Mouse (Mus musculus): ENCODE measurements at regions not wholly inside any gene's neighbourhood (a gene's known extent, or its start where the extent isn't known, plus 50 kb on each side); places are given as distances from the start of the nearest gene placed in this dataset.

- no peak for ATAC-seq (replicated peaks; ENCODE audit: poor library complexity, severe bottlenecking)
These were observed 274.2 kb upstream of the Tet2 start for GRCm38 (mm10) chr3:133818966-133819700.

GRCm38 (mm10) chr3:133833739-133834391 is 288.9 kb upstream of the Tet2 start:
- no peak for ATAC-seq (replicated peaks; ENCODE audit: poor library complexity, severe bottlenecking)

- ATAC-seq (replicated peaks; ENCODE audit: poor library complexity, severe bottlenecking), result no peak
These were observed 289.5 kb upstream of the Tet2 start for GRCm38 (mm10) chr3:133834459-133834858.

- no peak for ATAC-seq (replicated peaks; ENCODE audit: poor library complexity, severe bottlenecking)
These were observed 301.4 kb upstream of the Tet2 start for GRCm38 (mm10) chr3:133846301-133846700.

- no peak for ATAC-seq (replicated peaks; ENCODE audit: poor library complexity, severe bottlenecking)
These were observed 329.4 kb upstream of the Tet2 start for GRCm38 (mm10) chr3:133874383-133874782.

- peak; percentile 82; the same call in 1 of the 2 replicates for ATAC-seq (replicated peaks; ENCODE audit: poor library complexity, severe bottlenecking)
These were observed 331.6 kb upstream of the Tet2 start for GRCm38 (mm10) chr3:133876439-133877072.

- no peak; the same call in 1 of the 2 replicates for ATAC-seq (replicated peaks; ENCODE audit: poor library complexity, severe bottlenecking)
These were observed 332.4 kb upstream of the Tet2 start for GRCm38 (mm10) chr3:133877310-133877709.

- no peak for ATAC-seq (replicated peaks; ENCODE audit: poor library complexity, severe bottlenecking)
These were observed 335.7 kb upstream of the Tet2 start for GRCm38 (mm10) chr3:133880626-133881025.

- ATAC-seq (replicated peaks; ENCODE audit: poor library complexity, severe bottlenecking), result no peak
These were observed 334.4 kb upstream of the Cxxc4 start for GRCm38 (mm10) chr3:133901931-133902330.

- no peak for ATAC-seq (replicated peaks; ENCODE audit: poor library complexity, severe bottlenecking)
These were observed 314.1 kb upstream of the Cxxc4 start for GRCm38 (mm10) chr3:133922200-133922599.

- ATAC-seq (replicated peaks; ENCODE audit: poor library complexity, severe bottlenecking), result no peak
These were observed 271.0 kb upstream of the Cxxc4 start for GRCm38 (mm10) chr3:133965322-133965721.

- ATAC-seq (replicated peaks; ENCODE audit: poor library complexity, severe bottlenecking), result no peak
These were observed 268.1 kb upstream of the Cxxc4 start for GRCm38 (mm10) chr3:133968176-133968575.

- no peak for ATAC-seq (replicated peaks; ENCODE audit: poor library complexity, severe bottlenecking)
These were observed 263.5 kb upstream of the Cxxc4 start for GRCm38 (mm10) chr3:133972774-133973173.

GRCm38 (mm10) chr3:133987681-133988080 is 248.6 kb upstream of the Cxxc4 start:
- ATAC-seq (replicated peaks; ENCODE audit: poor library complexity, severe bottlenecking), result no peak

GRCm38 (mm10) chr3:133993971-133994370 is 242.3 kb upstream of the Cxxc4 start:
- ATAC-seq (replicated peaks; ENCODE audit: poor library complexity, severe bottlenecking), result no peak

GRCm38 (mm10) chr3:133999965-134000364 is 236.3 kb upstream of the Cxxc4 start:
- no peak for ATAC-seq (replicated peaks; ENCODE audit: poor library complexity, severe bottlenecking)

- no peak for ATAC-seq (replicated peaks; ENCODE audit: poor library complexity, severe bottlenecking)
These were observed 235.7 kb upstream of the Cxxc4 start for GRCm38 (mm10) chr3:134000595-134000994.

GRCm38 (mm10) chr3:134014805-134015204 is 221.5 kb upstream of the Cxxc4 start:
- ATAC-seq (replicated peaks; ENCODE audit: poor library complexity, severe bottlenecking), result no peak

GRCm38 (mm10) chr3:134015412-134015811 is 220.9 kb upstream of the Cxxc4 start:
- ATAC-seq (replicated peaks; ENCODE audit: poor library complexity, severe bottlenecking), result no peak

- no peak for ATAC-seq (replicated peaks; ENCODE audit: poor library complexity, severe bottlenecking)
These were observed 202.4 kb upstream of the Cxxc4 start for GRCm38 (mm10) chr3:134033862-134034261.

GRCm38 (mm10) chr3:134036310-134036934 is 199.9 kb upstream of the Cxxc4 start:
- no peak for ATAC-seq (replicated peaks; ENCODE audit: poor library complexity, severe bottlenecking)
